Mouse (Mus musculus): ENCODE results near the gene Gm19935. TPM values are rescaled to one million over a fixed set of nuclear protein-coding genes. Genes with fewer than 3 reads are reported as not detected.

The Gm19935 gene
- polyA plus RNA-seq, 1 experiment from 2014 or later = not detected

Small RNAs within 50 kb of the gene (microRNA-seq; reads per million reads assigned to microRNA genes)
- gene Gm44382 = not detected

Other genes with a start within 250 kb of the Gm19935 start
- gene Chd9, start 11.0 kb upstream of the Gm19935 start, polyA plus RNA-seq (2016; fragmentation: Nextera tagmentation; extraction: Ambion mirVana) = 31.5 and 36.8 TPM in 2 replicates